Mouse (Mus musculus) liver, embryonic 15.5 days (tissue): ENCODE measurements around the gene BC049352. TPM values are rescaled to one million over a fixed set of nuclear protein-coding genes. Genes with fewer than 3 reads are reported as not detected.

ENCODE experiments used
- ATAC-seq: fragments of 200-750 bp; cut with Nextera tagmentation; 2 replicates; pipeline ENCODE4 v1.8.0; 2017; ENCODE audit warnings: moderate number of reproducible peaks, mild to moderate bottlenecking, moderate library complexity; ENCODE audit not compliant: insufficient read depth
- H3K27ac ChIP-seq: fragments of 300-500 bp; sonication (generic); replicated peaks from 2 replicates; pipeline ENCODE4 v1.5.1; 2015; ENCODE audit warnings: mild to moderate bottlenecking, inconsistent platforms
- H3K27me3 ChIP-seq: fragments of 300-500 bp; sonication (generic); 2 replicates; pipeline ENCODE4 v1.6.1; 2015; ENCODE audit warnings: mild to moderate bottlenecking, inconsistent platforms
- H3K36me3 ChIP-seq: fragments of 300-500 bp; sonication (generic); replicated peaks from 2 replicates; pipeline ENCODE4 v1.6.1; 2015; ENCODE audit warnings: moderate library complexity, mild to moderate bottlenecking, inconsistent platforms
- H3K4me1 ChIP-seq: fragments of 300-500 bp; sonication (generic); replicated peaks from 2 replicates; pipeline ENCODE4 v1.6.1; 2015; ENCODE audit warnings: inconsistent platforms
- H3K4me2 ChIP-seq: fragments of 300-500 bp; sonication (generic); 2 replicates; pipeline ENCODE4 v1.6.1; 2015; ENCODE audit warnings: moderate library complexity, mild to moderate bottlenecking, inconsistent platforms
- H3K4me3 ChIP-seq: fragments of 300-500 bp; sonication (generic); replicated peaks from 2 replicates; pipeline ENCODE4 v1.5.1; 2015; ENCODE audit warnings: mild to moderate bottlenecking, inconsistent platforms
- H3K9ac ChIP-seq: fragments of 300-500 bp; sonication (generic); 2 replicates; pipeline ENCODE4 v1.6.1; 2015; ENCODE audit warnings: moderate library complexity, mild to moderate bottlenecking, inconsistent platforms
- H3K9me3 ChIP-seq: fragments of 300-500 bp; sonication (generic); replicated peaks from 2 replicates; pipeline ENCODE4 v1.6.1; 2016; ENCODE audit warnings: inconsistent platforms
- WGBS: fragments of 180-500 bp; shearing (Covaris S2); methylation state at CpG from one replicate; pipeline ENCODE4 v1.1.7; 2015; ENCODE audit warnings: mixed read lengths; ENCODE audit not compliant: insufficient replicate concordance; 5-methylcytosine and 5-hydroxymethylcytosine counted together
- polyA plus RNA-seq: library from polyadenylated mRNA; unstranded; fragments of >200 nt; fragmentation: Nextera tagmentation; extraction: Ambion mirVana; gene quantifications from 2 replicates; pipeline ENCODE4 v1.2.1, GENCODE M21; 2015

The BC049352 gene
- polyA plus RNA-seq, 1 experiment from 2014 or later: 0.07 TPM

DNA sequence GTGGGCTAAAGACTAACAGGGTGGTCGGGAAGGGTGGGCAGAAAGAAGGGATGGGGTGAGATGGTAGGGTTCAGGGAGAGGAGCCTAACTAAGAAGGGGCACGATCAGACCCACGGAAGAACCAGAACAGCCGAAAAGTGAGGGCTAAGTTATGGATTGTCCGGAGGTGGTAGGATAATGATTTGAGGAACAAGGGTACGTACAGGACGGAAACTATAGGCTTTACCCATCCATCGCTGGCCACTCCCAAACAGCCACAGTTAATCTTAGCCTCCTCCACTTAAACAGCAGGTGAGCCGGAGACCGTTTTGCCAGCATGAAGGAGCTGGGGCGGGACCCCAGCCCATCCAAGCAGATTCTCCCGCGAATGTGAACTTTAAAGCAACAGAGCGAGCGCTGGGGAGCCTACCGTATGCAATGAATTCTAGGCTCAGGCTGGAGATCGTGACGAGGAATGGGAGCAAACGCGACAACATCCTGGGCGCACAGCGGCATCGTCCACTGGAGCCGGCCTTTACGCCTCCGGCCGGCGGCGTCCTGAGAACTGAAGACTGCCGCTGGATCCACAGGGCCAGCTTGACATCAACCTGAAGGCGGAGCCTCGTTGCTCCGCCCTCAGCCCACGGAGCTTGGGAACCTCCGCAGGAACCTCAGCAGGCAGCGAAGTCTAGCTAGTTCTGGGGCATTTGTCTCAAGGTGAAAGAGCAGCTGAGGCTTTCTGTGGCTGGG is 87.0 kb downstream of the BC049352 start, which contains the start of gene Il10ra:
Gene Il10ra (minus strand): TSS at position 553 of the 729 bp plus-strand sequence.
- Histone ChIP-seq H3K4me2 (peak within 1 kb of the TSS; percentile 47), H3K9me3 (no peaks in the 10 kb centered on the region), H3K27me3 (peaks cover 42% of the 10 kb centered on the region), H3K4me3 (peak within 1 kb of the TSS; percentile 44), H3K4me1 (peaks cover 10% of the 10 kb centered on the region), H3K27ac (no peak within 1 kb of the TSS), H3K9ac (no peak within 1 kb of the TSS), H3K36me3 (no peaks in the 10 kb centered on the region)
- no peak for ATAC-seq
- WGBS: 4% methylated on average over 36 of the region's 36 CpGs

DNA sequence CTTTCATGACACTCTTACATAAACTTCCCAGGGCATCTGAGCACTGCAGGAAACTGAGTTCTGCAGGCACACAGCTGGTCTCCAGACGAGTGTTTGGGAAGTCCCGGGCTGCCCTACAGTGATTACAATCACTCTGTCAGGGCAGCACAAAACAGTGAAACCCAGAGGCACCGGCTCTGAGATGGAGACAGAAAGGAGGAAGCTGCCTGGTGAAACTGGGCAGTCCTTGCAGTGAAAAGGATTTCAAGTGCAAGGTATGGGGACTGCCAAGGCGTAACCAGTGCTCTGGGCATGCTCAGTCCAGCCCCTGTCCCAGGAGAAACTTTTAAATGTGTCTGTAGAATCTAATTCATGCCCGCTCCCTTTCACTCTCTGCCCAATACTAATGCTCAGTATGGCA is 90.4 kb downstream of the BC049352 start:
- Histone ChIP-seq H3K4me3 (no peak overlapping the region), H3K4me2 (no peak overlapping the region), H3K27ac (no peak overlapping the region), H3K27me3 (peaks cover 38% of the 10 kb centered on the region), H3K4me1 (peaks cover 25% of the 10 kb centered on the region), H3K9me3 (no peaks in the 10 kb centered on the region), H3K9ac (no peak overlapping the region), H3K36me3 (no peaks in the 10 kb centered on the region)
- ATAC-seq: no peak
- 26% methylated on average over 5 of the region's 5 CpGs for WGBS

DNA sequence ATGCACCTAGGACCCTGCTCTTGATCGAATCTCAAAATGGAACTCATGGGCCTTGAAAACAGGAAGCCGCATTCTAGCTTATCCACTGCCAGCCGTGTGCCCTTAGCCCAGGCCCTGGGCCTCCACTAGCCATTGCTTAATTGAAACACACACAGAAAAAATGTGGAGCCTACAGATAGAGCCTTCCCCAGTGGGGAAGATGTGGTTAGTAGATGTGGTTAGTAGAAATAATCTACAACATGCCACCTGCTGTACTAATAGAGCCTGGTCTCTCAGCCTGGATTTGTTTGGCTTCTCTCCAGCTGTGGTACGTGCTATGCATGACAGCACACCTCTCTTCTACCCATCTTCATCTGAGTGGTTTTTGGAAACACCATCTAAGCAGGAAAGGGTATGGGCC is 92.4 kb downstream of the BC049352 start:
- Histone ChIP-seq H3K9ac (no peak overlapping the region), H3K27ac (peak overlapping the region; percentile 36), H3K27me3 (peaks cover 18% of the 10 kb centered on the region), H3K4me3 (no peak overlapping the region), H3K4me1 (peaks cover 22% of the 10 kb centered on the region), H3K4me2 (no peak overlapping the region), H3K9me3 (no peaks in the 10 kb centered on the region), H3K36me3 (no peaks in the 10 kb centered on the region)
- WGBS: 12% methylated on average over 4 of the region's 4 CpGs
- ATAC-seq: peak; percentile 87

- H3K9ac ChIP-seq: no peak overlapping the region
- 31% methylated on average over 2 of the region's 2 CpGs for WGBS
- no peak overlapping the region for H3K4me2 ChIP-seq
- ATAC-seq: peak; percentile 71
- no peaks in the 10 kb centered on the region for H3K36me3 ChIP-seq
- H3K9me3 ChIP-seq: no peaks in the 10 kb centered on the region
- peak overlapping the region; percentile 36 for H3K27ac ChIP-seq
- peaks cover 14% of the 10 kb centered on the region for H3K27me3 ChIP-seq
- no peak overlapping the region for H3K4me3 ChIP-seq
- H3K4me1 ChIP-seq: peaks cover 22% of the 10 kb centered on the region
These were observed 92.8 kb downstream of the BC049352 start for GRCm38 (mm10) chr9:45274635-45275034.

- no peaks in the 10 kb centered on the region for H3K9me3 ChIP-seq
- H3K36me3 ChIP-seq: no peaks in the 10 kb centered on the region
- WGBS: 44% methylated on average over 3 of the region's 3 CpGs
- H3K27ac ChIP-seq: no peak overlapping the region
- H3K4me3 ChIP-seq: no peak overlapping the region
- ATAC-seq: no peak
- no peak overlapping the region for H3K9ac ChIP-seq
- no peak overlapping the region for H3K4me2 ChIP-seq
- H3K4me1 ChIP-seq: peaks cover 9% of the 10 kb centered on the region; the same call in 1 of the 2 replicates
- H3K27me3 ChIP-seq: no peaks in the 10 kb centered on the region
These were observed 98.3 kb downstream of the BC049352 start for GRCm38 (mm10) chr9:45280059-45280458.

- 29% methylated on average over 3 of the region's 3 CpGs for WGBS
- no peak overlapping the region for H3K27ac ChIP-seq
- no peaks in the 10 kb centered on the region for H3K36me3 ChIP-seq
- no peak overlapping the region for H3K4me3 ChIP-seq
- H3K9ac ChIP-seq: no peak overlapping the region
- no peak for ATAC-seq
- no peak overlapping the region for H3K4me2 ChIP-seq
- no peaks in the 10 kb centered on the region for H3K9me3 ChIP-seq
- no peaks in the 10 kb centered on the region for H3K27me3 ChIP-seq
- 0 out of 2 replicates have a peak, but pooled peaks cover 5% of the 10 kb centered on the region for H3K4me1 ChIP-seq
These were observed 99.1 kb downstream of the BC049352 start for GRCm38 (mm10) chr9:45280891-45281290.

- no peak overlapping the region for H3K4me2 ChIP-seq
- no peak for ATAC-seq
- H3K36me3 ChIP-seq: no peaks in the 10 kb centered on the region
- WGBS: 46% methylated on average over 5 of the region's 5 CpGs
- no peak overlapping the region for H3K4me3 ChIP-seq
- H3K27ac ChIP-seq: no peak overlapping the region
- 0 out of 2 replicates have a peak, but pooled peaks cover 5% of the 10 kb centered on the region for H3K4me1 ChIP-seq
- no peaks in the 10 kb centered on the region for H3K27me3 ChIP-seq
- H3K9ac ChIP-seq: no peak overlapping the region
- no peaks in the 10 kb centered on the region for H3K9me3 ChIP-seq
These were observed 100.7 kb downstream of the BC049352 start for GRCm38 (mm10) chr9:45282466-45282865.

DNA sequence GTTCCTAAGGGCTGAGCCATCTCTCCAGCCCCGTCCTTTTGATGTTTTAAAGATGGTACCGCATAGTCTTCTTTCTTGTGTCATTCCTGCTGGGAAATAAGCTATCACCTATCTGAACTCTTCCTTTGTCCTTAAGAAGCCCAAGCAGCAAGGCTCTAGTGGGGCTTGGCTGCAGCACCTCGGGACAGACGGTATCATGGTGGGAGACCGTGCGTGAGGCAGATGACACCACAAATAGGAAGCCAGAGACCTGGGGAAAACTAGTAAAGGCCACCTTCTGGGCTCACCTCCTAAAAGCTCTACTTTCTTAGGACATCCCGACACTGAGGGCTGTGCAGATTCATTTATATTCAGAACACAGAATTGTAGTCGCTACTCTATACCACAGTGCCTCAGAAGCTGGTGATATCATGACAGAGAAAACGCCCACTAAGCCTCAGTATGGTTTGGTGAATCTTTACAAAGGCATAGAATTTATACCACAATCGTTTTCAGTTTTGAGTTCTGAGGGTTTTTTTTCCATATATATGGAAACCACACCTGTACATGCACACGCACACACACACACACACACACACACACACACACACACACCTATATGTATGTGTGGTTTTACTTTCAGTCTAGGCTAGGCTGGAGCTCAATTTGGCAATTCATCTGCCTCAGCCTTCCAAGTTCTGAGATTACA is 109.8 kb downstream of the BC049352 start:
- Histone ChIP-seq H3K9me3 (no peaks in the 10 kb centered on the region), H3K27ac (no peak overlapping the region), H3K27me3 (no peaks in the 10 kb centered on the region), H3K9ac (no peak overlapping the region), H3K4me2 (no peak overlapping the region), H3K4me1 (peaks cover 5% of the 10 kb centered on the region; the same call in 1 of the 2 replicates), H3K36me3 (no peaks in the 10 kb centered on the region), H3K4me3 (no peak overlapping the region)
- no peak for ATAC-seq
- 64% methylated on average over 11 of the region's 11 CpGs for WGBS

DNA sequence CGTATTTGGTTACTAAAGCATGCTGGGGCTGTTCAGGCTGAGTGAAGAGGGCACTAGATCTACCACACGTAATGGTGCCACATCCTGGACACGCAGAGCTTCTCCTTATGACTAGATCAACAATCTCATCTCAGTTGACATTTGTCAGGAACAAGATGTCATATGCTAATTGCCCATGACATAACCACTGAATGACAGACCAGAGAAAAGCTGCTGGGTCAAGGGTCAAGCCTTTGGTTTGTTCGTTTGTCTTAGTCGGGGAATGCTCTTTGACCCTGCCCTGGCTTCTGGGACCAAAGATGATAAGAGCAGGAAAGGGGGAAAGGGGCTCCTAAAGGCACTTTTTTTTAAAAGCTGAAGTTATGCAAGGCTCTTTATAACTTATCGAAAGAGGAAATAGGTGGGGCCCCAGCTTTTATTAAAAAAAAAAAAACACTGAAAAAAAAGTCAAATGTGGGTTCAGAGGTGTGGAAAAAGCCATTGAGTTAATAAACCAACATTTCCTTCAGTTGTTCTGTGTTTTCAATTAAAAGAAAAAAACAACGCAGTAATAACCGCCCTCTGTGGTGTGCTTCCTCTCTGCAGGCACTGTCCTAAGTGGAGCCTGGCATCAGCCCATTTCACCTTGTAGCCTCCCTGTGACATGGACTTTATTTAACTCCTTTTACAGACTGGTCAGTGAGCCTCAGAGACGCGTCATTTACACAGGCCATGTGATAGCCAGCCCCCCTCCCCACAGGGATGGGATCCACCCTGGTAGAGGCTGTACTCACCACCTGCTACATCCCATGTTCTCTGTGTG is 112.6 kb downstream of the BC049352 start:
- H3K4me3 ChIP-seq: no peak overlapping the region
- ATAC-seq: no peak
- no peak overlapping the region for H3K4me2 ChIP-seq
- H3K9ac ChIP-seq: no peak overlapping the region
- no peak overlapping the region for H3K27ac ChIP-seq
- H3K27me3 ChIP-seq: no peaks in the 10 kb centered on the region
- H3K36me3 ChIP-seq: no peaks in the 10 kb centered on the region
- H3K4me1 ChIP-seq: peaks cover 5% of the 10 kb centered on the region; the same call in 1 of the 2 replicates
- no peaks in the 10 kb centered on the region for H3K9me3 ChIP-seq
- WGBS: 24% methylated on average over 10 of the region's 10 CpGs

DNA sequence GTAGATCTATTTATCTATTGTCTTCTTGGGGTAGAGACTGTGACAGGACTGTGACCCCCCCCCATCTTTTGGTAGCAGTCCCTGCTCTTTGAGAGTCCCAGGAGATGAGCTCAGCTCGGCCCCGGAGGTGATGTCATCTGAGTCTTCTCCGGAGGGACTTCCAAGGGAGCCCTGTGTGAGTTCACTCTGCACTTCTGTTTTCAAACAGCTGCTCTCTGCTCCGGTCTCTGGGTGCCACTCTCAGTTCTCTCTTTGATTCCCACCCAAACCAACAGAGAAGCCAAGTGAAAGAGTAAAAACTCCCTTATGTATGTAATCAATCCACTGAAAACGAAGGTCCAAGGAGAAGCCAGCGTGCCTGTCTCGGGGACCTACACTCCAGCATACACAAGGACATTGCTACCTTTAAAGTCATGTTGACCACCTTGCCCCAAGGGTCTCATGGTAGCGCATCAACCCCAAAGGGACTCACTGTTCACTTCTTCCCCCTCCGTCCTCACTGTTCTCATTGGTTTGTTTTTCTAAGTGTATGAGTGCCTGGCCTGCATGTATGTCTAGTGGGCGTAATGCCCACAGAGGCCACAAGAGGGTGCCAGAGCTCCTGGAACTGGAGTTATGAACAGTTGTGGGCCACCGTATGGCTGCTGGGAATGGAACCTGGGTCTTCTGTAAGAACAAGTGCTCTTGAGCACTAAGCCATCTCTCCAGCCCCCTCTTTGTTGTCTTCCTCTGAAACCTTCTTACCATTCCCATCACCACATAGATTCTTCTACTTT is 117.6 kb downstream of the BC049352 start:
- H3K4me2 ChIP-seq: no peak overlapping the region
- no peak overlapping the region for H3K4me3 ChIP-seq
- peaks cover 10% of the 10 kb centered on the region for H3K4me1 ChIP-seq
- 62% methylated on average over 11 of the region's 11 CpGs for WGBS
- H3K27me3 ChIP-seq: no peaks in the 10 kb centered on the region
- H3K9ac ChIP-seq: no peak overlapping the region
- ATAC-seq: no peak
- H3K9me3 ChIP-seq: no peaks in the 10 kb centered on the region
- no peaks in the 10 kb centered on the region for H3K36me3 ChIP-seq
- no peak overlapping the region for H3K27ac ChIP-seq
